ENCODE assay signal across 9 mouse cellular contexts in genomic region chr7:127824176-127824871, GRCm38 (mm10). TPM values are rescaled to one million over a fixed set of nuclear protein-coding genes. Genes with fewer than 3 reads are reported as not detected.
DNase-seq lines count a peak whose midpoint lies in the region; ATAC-seq and TF ChIP-seq lines count a peak whose summit lies in the region.
"Had no signal": no experiment of that assay in that cellular context is flagged by ENCODE, and none has a peak within 500 bp of the region (broad histone marks: within the 10 kb centered on the region; RNA-seq: fewer than 3 reads in every experiment).

Stx4a (plus strand) TSS chr7:127824294.
Stx1b (minus strand) TSS chr7:127824549.

- TF ChIP-seq CTCF in intestine, postnatal 0 days (IDR thresholded peaks at IDR 0.05; ENCODE audit: low read depth) = no peak
- no peak for TF ChIP-seq CTCF in liver, embryonic 14.5 days (IDR thresholded peaks at IDR 0.05; ENCODE audit: low read depth)

- peak within 1 kb of the TSS; percentile 70 for H3K9ac ChIP-seq in heart, embryonic 12.5 days
- H3K9ac ChIP-seq in forebrain, embryonic 16.5 days (replicated peaks; ENCODE audit: low read depth, low read length) = peak within 1 kb of the TSS; percentile 78
- H3K9ac ChIP-seq in intestine, postnatal 0 days (ENCODE audit: low read depth, low read length) = no peak within 1 kb of the TSS; the same call in 1 of the 2 replicates
- no peak within 1 kb of the TSS for H3K9ac ChIP-seq in liver, embryonic 14.5 days (replicated peaks)
- peak within 1 kb of the TSS; percentile 52 for H3K9ac ChIP-seq in stomach, embryonic 15.5 days

- H3K27me3 ChIP-seq in heart, embryonic 12.5 days (replicated peaks) = peaks cover 23% of the 10 kb centered on the region
- no peaks in the 10 kb centered on the region for H3K27me3 ChIP-seq in forebrain, embryonic 16.5 days (replicated peaks; ENCODE audit: control insufficient read depth, insufficient read depth, low read length)
- no peaks in the 10 kb centered on the region for H3K27me3 ChIP-seq in intestine, postnatal 0 days (replicated peaks; ENCODE audit: control insufficient read depth, insufficient read depth, low read length)
- H3K27me3 ChIP-seq in liver, embryonic 14.5 days (ENCODE audit: control insufficient read depth, insufficient read depth, low read length) = no peaks in the 10 kb centered on the region; the same call in 1 of the 2 replicates
- H3K27me3 ChIP-seq in stomach, embryonic 15.5 days (replicated peaks) = no peaks in the 10 kb centered on the region

- peaks cover 3% of the 10 kb centered on the region; the same call in 1 of the 2 replicates for H3K4me1 ChIP-seq in heart, embryonic 12.5 days (replicated peaks)
- peaks cover 25% of the 10 kb centered on the region for H3K4me1 ChIP-seq in forebrain, embryonic 16.5 days (replicated peaks; ENCODE audit: control insufficient read depth, insufficient read depth, low read length)
- H3K4me1 ChIP-seq in intestine, postnatal 0 days (replicated peaks; ENCODE audit: control insufficient read depth, insufficient read depth, low read length) = no peaks in the 10 kb centered on the region
- no peaks in the 10 kb centered on the region for H3K4me1 ChIP-seq in liver, embryonic 14.5 days (replicated peaks; ENCODE audit: control insufficient read depth in 2 of 2, insufficient read depth in 2 of 2, low read length in 1 of 2)
- H3K4me1 ChIP-seq in stomach, embryonic 15.5 days = peaks cover 3% of the 10 kb centered on the region; the same call in 1 of the 2 replicates

- peak within 1 kb of the TSS; percentile 85 for H3K4me2 ChIP-seq in heart, embryonic 12.5 days
- peak within 1 kb of the TSS; percentile 82 for H3K4me2 ChIP-seq in forebrain, embryonic 16.5 days (ENCODE audit: low read length)
- peak within 1 kb of the TSS; percentile 61 for H3K4me2 ChIP-seq in intestine, postnatal 0 days (replicated peaks; ENCODE audit: low read depth)
- H3K4me2 ChIP-seq in liver, embryonic 14.5 days (ENCODE audit: low read depth) = peak within 1 kb of the TSS; percentile 45
- H3K4me2 ChIP-seq in stomach, embryonic 15.5 days = peak within 1 kb of the TSS; percentile 70

- no peaks in the 10 kb centered on the region for H3K9me3 ChIP-seq in heart, embryonic 12.5 days (replicated peaks)
- no peaks in the 10 kb centered on the region for H3K9me3 ChIP-seq in forebrain, embryonic 16.5 days (ENCODE audit: control insufficient read depth, low read length)
- no peaks in the 10 kb centered on the region for H3K9me3 ChIP-seq in intestine, postnatal 0 days (ENCODE audit: control insufficient read depth)
- no peaks in the 10 kb centered on the region for H3K9me3 ChIP-seq in liver, embryonic 14.5 days (ENCODE audit: control insufficient read depth, low read length)
- no peaks in the 10 kb centered on the region for H3K9me3 ChIP-seq in stomach, embryonic 15.5 days

- peak; percentile 47 for ATAC-seq in heart, embryonic 12.5 days (ENCODE audit: insufficient number of reproducible peaks, low FRiP score)
- peak; percentile 92 for ATAC-seq in forebrain, embryonic 16.5 days
- ATAC-seq in intestine, postnatal 0 days = peak; percentile 44; the same call in 1 of the 2 replicates
- ATAC-seq in liver, embryonic 14.5 days (ENCODE audit: insufficient read depth) = no peak
- ATAC-seq in stomach, embryonic 15.5 days (ENCODE audit: insufficient read depth, low FRiP score, low read depth) = peak; percentile 36; the same call in 1 of the 2 replicates

- TF ChIP-seq EP300 in liver, embryonic 14.5 days (IDR thresholded peaks at IDR 0.05; ENCODE audit: low read depth) = no peak

- intact Hi-C loops in heart, postnatal 36 days (cut with DNase I) = no loop called here

- no peaks in the 10 kb centered on the region for H3K36me3 ChIP-seq in heart, embryonic 12.5 days
- no peaks in the 10 kb centered on the region for H3K36me3 ChIP-seq in forebrain, embryonic 16.5 days (ENCODE audit: control insufficient read depth, insufficient read depth)
- H3K36me3 ChIP-seq in intestine, postnatal 0 days (ENCODE audit: control insufficient read depth, insufficient read depth) = no peaks in the 10 kb centered on the region
- H3K36me3 ChIP-seq in liver, embryonic 14.5 days (replicated peaks; ENCODE audit: control insufficient read depth, insufficient read depth, low read depth) = no peaks in the 10 kb centered on the region
- no peaks in the 10 kb centered on the region for H3K36me3 ChIP-seq in stomach, embryonic 15.5 days

- no peak for DNase-seq in heart, postnatal 36 days
- peak; percentile 81 to 83 for DNase-seq in cerebellum, adult 18-20 months
- no peak for DNase-seq in liver, embryonic 14.5 days (ENCODE audit: low read depth in 3 of 3, low spot score in 3 of 3)
- no peak for DNase-seq in adipocyte (ENCODE audit: low spot score)

- peak within 1 kb of the TSS; percentile 59 for H3K4me3 ChIP-seq in heart, embryonic 12.5 days
- H3K4me3 ChIP-seq in forebrain, embryonic 16.5 days (replicated peaks; ENCODE audit: low read length) = peak within 1 kb of the TSS; percentile 60
- peak within 1 kb of the TSS; percentile 37 for H3K4me3 ChIP-seq in intestine, postnatal 0 days (ENCODE audit: low read depth, low read length)
- H3K4me3 ChIP-seq in liver, embryonic 14.5 days (ENCODE audit: insufficient read depth in 1 of 2, low read depth in 2 of 2, low read length in 2 of 2) = peak within 1 kb of the TSS; percentile 14 to 19
- peak within 1 kb of the TSS; percentile 55 for H3K4me3 ChIP-seq in stomach, embryonic 15.5 days (replicated peaks)

- no peak within 1 kb of the TSS for H3K27ac ChIP-seq in heart, embryonic 12.5 days (ENCODE audit: poor library complexity, severe bottlenecking)
- H3K27ac ChIP-seq in forebrain, embryonic 16.5 days (ENCODE audit: low read length) = peak within 1 kb of the TSS; percentile 49
- H3K27ac ChIP-seq in intestine, postnatal 0 days (ENCODE audit: low read depth, low read length) = peak within 1 kb of the TSS; percentile 41; the same call in 1 of the 2 replicates
- no peak within 1 kb of the TSS for H3K27ac ChIP-seq in liver, embryonic 14.5 days
- H3K27ac ChIP-seq in stomach, embryonic 15.5 days = no peak within 1 kb of the TSS; the same call in 1 of the 2 replicates
- H3K27ac ChIP-seq: macrophage had no signal

- WGBS in heart, embryonic 12.5 days = 5% methylated on average over 33 of the region's 38 CpGs
- under 1% methylated on average over 34 of the region's 38 CpGs for WGBS in forebrain, embryonic 16.5 days
- WGBS in intestine, postnatal 0 days = 7% methylated on average over 34 of the region's 38 CpGs
- WGBS in liver, embryonic 14.5 days (ENCODE audit: insufficient replicate concordance) = 13% methylated on average over 37 of the region's 38 CpGs
- 4% methylated on average over 27 of the region's 38 CpGs for WGBS in stomach, embryonic 15.5 days

RNA-seq across cellular contexts. Expression of gene Stx4a, which starts in this region (rescaled TPM):
- polyA plus RNA-seq in heart, embryonic 12.5 days (2016; fragmentation: Nextera tagmentation; extraction: Ambion mirVana) = 44.7 and 47.4 TPM in 2 replicates
- 10 to 100 TPM; 63.2 to 72.7 TPM for total RNA-seq in heart, postnatal 36 days (2021)
- polyA plus RNA-seq in forebrain, embryonic 16.5 days (2015; fragmentation: Nextera tagmentation; extraction: Ambion mirVana) = 17.8 and 22.2 TPM in 2 replicates
- 38.9 and 46.6 TPM in 2 replicates for polyA plus RNA-seq in intestine, postnatal 0 days (2015; fragmentation: Nextera tagmentation; extraction: Ambion mirVana)
- 20.4 and 34.9 TPM in 2 replicates for polyA plus RNA-seq in liver, embryonic 14.5 days (2012; rRNA removed)
- 7.2 and 8.1 TPM in 2 replicates for polyA plus RNA-seq in liver, embryonic 14.5 days (2014; fragmentation: Nextera tagmentation; extraction: Ambion mirVana)
- 45.3 and 48.1 TPM in 2 replicates for polyA plus RNA-seq in stomach, embryonic 15.5 days (2015; fragmentation: Nextera tagmentation; extraction: Ambion mirVana)

RNA-seq across cellular contexts. Expression of gene Stx1b, which starts in this region (rescaled TPM):
- polyA plus RNA-seq in heart, embryonic 12.5 days (2016; fragmentation: Nextera tagmentation; extraction: Ambion mirVana) = 1.5 and 2.2 TPM in 2 replicates
- 1 to 10 TPM in 1 of 2 experiments, under 1 TPM in 1; 0.53 to 1.1 TPM for total RNA-seq in heart, postnatal 36 days (2021)
- 37.9 and 50.8 TPM in 2 replicates for polyA plus RNA-seq in forebrain, embryonic 16.5 days (2015; fragmentation: Nextera tagmentation; extraction: Ambion mirVana)
- polyA plus RNA-seq in intestine, postnatal 0 days (2015; fragmentation: Nextera tagmentation; extraction: Ambion mirVana) = 0.74 and 1.1 TPM in 2 replicates
- 0.95 and 1.1 TPM in 2 replicates for polyA plus RNA-seq in liver, embryonic 14.5 days (2012; rRNA removed)
- 0.05 and 0.21 TPM in 2 replicates for polyA plus RNA-seq in liver, embryonic 14.5 days (2014; fragmentation: Nextera tagmentation; extraction: Ambion mirVana)
- polyA plus RNA-seq in stomach, embryonic 15.5 days (2015; fragmentation: Nextera tagmentation; extraction: Ambion mirVana) = 3.2 and 3.4 TPM in 2 replicates

Comparison
In these comparisons a context has a peak if more than half of its experiments do, and no peak if none do; other contexts are left out.
1. H3K27ac ChIP-seq: peak in forebrain, embryonic 16.5 days (single experiment) and intestine, postnatal 0 days (single experiment); none in heart, embryonic 12.5 days (single experiment), liver, embryonic 14.5 days (single experiment) and stomach, embryonic 15.5 days (single experiment).
2. H3K9ac ChIP-seq: peak in heart, embryonic 12.5 days (single experiment), forebrain, embryonic 16.5 days (single experiment) and stomach, embryonic 15.5 days (single experiment); none in intestine, postnatal 0 days (single experiment) and liver, embryonic 14.5 days (single experiment).
3. DNase-seq: peak in cerebellum, adult 18-20 months (2 of 2); none in heart, postnatal 36 days (0 of 2), liver, embryonic 14.5 days (0 of 3) and adipocyte (single experiment).
4. Peak in every context shown above with its lines, with median percentiles within 50 percentile points of each other: H3K4me2 ChIP-seq and H3K4me3 ChIP-seq.